Mouse (Mus musculus) lung, adult 2 months (tissue): ENCODE data around the gene Uba7.

Experiments used
- CTCF ChIP-seq: fragments of 200-500 bp; IDR thresholded peaks from 2 replicates; pipeline ENCODE4 v1.5.1; 2011; ENCODE audit warnings: mild to moderate bottlenecking, low read length, control low read depth; ENCODE audit not compliant: insufficient read depth
- POLR2A ChIP-seq: fragments of 200-500 bp; IDR thresholded peaks from 2 replicates; pipeline ENCODE4 v1.6.1; 2011; ENCODE audit warnings: low read depth, mild to moderate bottlenecking, control low read depth, low read length, borderline replicate concordance; ENCODE audit errors: extremely low read depth

GRCm38 (mm10) chr9:107959896-107960295 lies 15.4 kb upstream of the Uba7 start:
- TF ChIP-seq CTCF (no peak), POLR2A (no peak)
